Mouse (Mus musculus): ENCODE data around the gene Obsl1. TPM values are rescaled to one million over a fixed set of nuclear protein-coding genes. Genes with fewer than 3 reads are reported as not detected.

Obsl1 gene
- total and polyA plus RNA-seq, 2 experiments: 0.65 to 1.3 TPM

DNA sequence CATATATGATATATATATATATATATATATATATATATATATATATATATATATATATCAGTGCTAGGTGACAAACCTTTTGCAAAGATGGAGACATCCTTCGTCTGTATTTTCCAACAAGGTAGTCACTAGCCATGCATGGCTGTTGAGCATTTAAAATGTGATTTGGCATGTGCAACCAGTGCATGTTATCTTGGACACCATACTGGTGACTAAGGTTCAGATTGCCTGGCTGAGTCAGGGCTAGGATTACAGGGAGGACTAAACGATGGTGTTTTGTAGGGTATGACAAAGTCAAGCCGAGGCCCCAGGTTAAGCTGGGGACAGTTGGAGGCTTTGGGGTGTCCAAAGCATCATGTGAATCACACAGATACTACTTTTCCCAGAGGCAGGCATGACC lies 50.8 kb downstream of the Obsl1 start:
- no peaks in the 10 kb centered on the region for H3K4me1 ChIP-seq (ENCODE audit: control insufficient read depth, insufficient read depth, low read length)
- H3K27me3 ChIP-seq (ENCODE audit: control insufficient read depth, insufficient read depth, low read length): peaks cover 13% of the 10 kb centered on the region; the same call in 1 of the 2 replicates
- no peak for TF ChIP-seq POLR2A (IDR thresholded peaks at IDR 0.05; ENCODE audit: extremely low read depth, insufficient read depth, low read length)
- no peak for TF ChIP-seq CTCF (IDR thresholded peaks at IDR 0.05; ENCODE audit: low read depth, low read length)
- DNase-seq (ENCODE audit: extremely low read depth, low read depth, low spot score): no peak
- WGBS: 84% methylated on average over 3 of the region's 3 CpGs
- no peak overlapping the region for H3K9ac ChIP-seq (ENCODE audit: low read depth, low read length)
- no peaks in the 10 kb centered on the region for H3K36me3 ChIP-seq (ENCODE audit: control insufficient read depth, insufficient read depth, low read length)
- H3K27ac ChIP-seq (replicated peaks; ENCODE audit: insufficient read depth, low read depth, low read length): no peak overlapping the region
- no peaks in the 10 kb centered on the region for H3K79me2 ChIP-seq (ENCODE audit: control insufficient read depth, insufficient read depth, low read length)
- no peak overlapping the region for H3K4me3 ChIP-seq (ENCODE audit: insufficient read depth, low read depth, low read length)

DNA sequence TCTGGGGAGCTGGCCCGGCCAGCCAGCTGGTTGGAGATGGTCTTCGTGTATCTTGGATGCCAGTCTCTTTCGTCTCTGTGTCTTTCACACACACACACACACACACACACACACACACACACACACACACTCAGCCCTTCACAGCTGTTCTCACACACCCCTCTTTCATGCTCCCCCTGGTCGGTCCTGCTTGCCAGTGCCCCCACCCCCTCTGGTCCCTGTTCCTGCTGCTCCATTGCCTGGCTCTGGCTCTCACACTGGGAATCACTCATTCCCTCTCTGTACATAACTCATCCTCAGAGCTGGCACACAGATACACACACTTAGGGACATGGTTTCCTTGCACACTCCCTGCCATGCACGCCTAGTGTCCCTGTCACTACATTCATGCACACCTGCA lies 54.4 kb downstream of the Obsl1 start:
- no peak for DNase-seq (ENCODE audit: extremely low read depth, low read depth, low spot score)
- H3K9ac ChIP-seq (ENCODE audit: low read depth, low read length): no peak overlapping the region
- peaks cover 3% of the 10 kb centered on the region; the same call in 1 of the 2 replicates for H3K4me1 ChIP-seq (ENCODE audit: control insufficient read depth, insufficient read depth, low read length)
- WGBS: 75% methylated on average over 5 of the region's 5 CpGs
- H3K27ac ChIP-seq (replicated peaks; ENCODE audit: insufficient read depth, low read depth, low read length): no peak overlapping the region
- H3K79me2 ChIP-seq (ENCODE audit: control insufficient read depth, insufficient read depth, low read length): no peaks in the 10 kb centered on the region
- H3K4me3 ChIP-seq (ENCODE audit: insufficient read depth, low read depth, low read length): no peak overlapping the region
- H3K27me3 ChIP-seq (ENCODE audit: control insufficient read depth, insufficient read depth, low read length): peaks cover 16% of the 10 kb centered on the region; the same call in 1 of the 2 replicates
- TF ChIP-seq POLR2A (IDR thresholded peaks at IDR 0.05; ENCODE audit: extremely low read depth, insufficient read depth, low read length) (no peak), CTCF (IDR thresholded peaks at IDR 0.05; ENCODE audit: low read depth, low read length) (no peak)
- H3K36me3 ChIP-seq (ENCODE audit: control insufficient read depth, insufficient read depth, low read length): no peaks in the 10 kb centered on the region

DNA sequence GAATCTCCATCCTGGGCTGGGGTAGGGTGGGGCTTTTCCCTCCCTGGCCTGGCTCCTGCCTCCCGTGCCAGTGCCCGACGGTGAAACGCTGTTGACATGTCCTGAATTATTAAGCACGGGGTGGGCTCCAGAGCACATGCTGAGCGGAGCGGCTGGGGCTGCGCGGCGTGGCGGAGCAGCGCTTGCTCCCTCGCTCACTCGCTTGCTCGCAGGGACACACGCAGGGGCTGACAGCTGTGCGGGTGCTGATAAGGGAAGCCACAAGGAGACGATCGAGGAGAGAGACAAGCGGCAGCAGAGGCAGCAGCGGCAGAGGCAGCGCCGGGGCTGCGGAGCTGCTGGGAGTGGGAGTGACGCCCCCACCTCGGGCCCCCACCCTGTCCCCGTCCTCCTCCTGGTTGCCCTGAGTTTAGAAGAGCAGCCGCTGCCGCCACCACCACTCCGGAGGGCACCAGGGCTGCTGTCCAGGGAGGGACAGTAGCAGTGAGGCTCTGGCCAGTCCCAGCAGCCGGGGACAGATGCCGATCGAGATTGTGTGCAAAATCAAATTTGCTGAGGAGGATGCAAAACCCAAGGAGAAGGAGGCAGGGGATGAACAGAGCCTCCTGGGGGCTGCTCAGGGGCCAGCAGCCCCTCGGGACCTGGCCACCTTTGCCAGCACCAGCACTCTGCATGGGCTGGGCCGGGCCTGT lies 55.8 kb downstream of the Obsl1 start, which contains the start of gene Asic4:
TSS of gene Asic4 (plus strand) at position 123 of the 692 bp plus-strand sequence.
- Histone ChIP-seq H3K4me3 (ENCODE audit: insufficient read depth, low read depth, low read length) (no peak within 1 kb of the TSS), H3K4me1 (ENCODE audit: control insufficient read depth, insufficient read depth, low read length) (peaks cover 3% of the 10 kb centered on the region; the same call in 1 of the 2 replicates), H3K27ac (replicated peaks; ENCODE audit: insufficient read depth, low read depth, low read length) (no peak within 1 kb of the TSS), H3K27me3 (ENCODE audit: control insufficient read depth, insufficient read depth, low read length) (peaks cover 18% of the 10 kb centered on the region), H3K79me2 (ENCODE audit: control insufficient read depth, insufficient read depth, low read length) (no peaks in the 10 kb centered on the region), H3K9ac (ENCODE audit: low read depth, low read length) (no peak within 1 kb of the TSS), H3K36me3 (ENCODE audit: control insufficient read depth, insufficient read depth, low read length) (no peaks in the 10 kb centered on the region)
- no peak for DNase-seq (ENCODE audit: extremely low read depth, low read depth, low spot score)
- 4% methylated on average over 35 of the region's 35 CpGs for WGBS
- TF ChIP-seq CTCF (IDR thresholded peaks at IDR 0.05; ENCODE audit: low read depth, low read length) (no peak), POLR2A (IDR thresholded peaks at IDR 0.05; ENCODE audit: extremely low read depth, insufficient read depth, low read length) (no peak)

DNA sequence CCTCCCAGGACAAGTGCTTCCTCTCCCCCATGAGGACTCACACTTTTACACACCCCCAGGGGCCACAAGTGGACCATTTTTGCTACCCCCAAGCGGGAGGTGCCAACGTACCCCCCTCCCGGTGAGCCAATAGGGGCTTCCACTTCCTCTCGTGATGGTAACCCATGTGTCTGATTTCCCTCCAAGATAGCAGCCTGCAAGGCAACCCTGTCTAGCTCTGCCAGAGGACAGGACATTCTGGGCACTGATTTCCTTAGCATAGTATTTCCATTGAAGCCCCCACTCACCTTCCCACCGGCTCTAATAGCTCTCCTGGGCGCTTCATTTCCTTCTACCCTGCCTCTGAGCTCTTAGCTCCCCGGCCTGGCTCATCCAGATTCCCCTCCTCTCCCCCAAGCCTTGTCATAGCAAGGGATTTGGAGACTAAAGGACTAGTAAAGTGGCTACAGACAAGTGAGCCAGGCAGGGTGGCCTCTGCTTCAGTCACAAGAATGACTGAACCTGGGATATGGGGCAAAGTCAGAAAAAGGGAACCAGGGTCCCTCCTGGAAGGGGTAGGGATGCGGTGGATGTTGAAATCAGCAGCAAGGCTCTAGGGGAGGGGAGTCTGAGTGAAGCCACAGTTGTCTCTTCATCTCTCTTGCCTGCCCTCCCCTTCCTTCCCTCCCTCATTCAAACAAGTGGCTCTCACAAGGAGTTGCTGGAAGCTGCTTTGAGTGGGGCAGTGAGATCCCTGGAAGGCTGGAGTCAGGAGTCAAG lies 56.7 kb downstream of the Obsl1 start:
- Histone ChIP-seq H3K79me2 (ENCODE audit: control insufficient read depth, insufficient read depth, low read length) (no peaks in the 10 kb centered on the region), H3K9ac (ENCODE audit: low read depth, low read length) (no peak overlapping the region), H3K27me3 (ENCODE audit: control insufficient read depth, insufficient read depth, low read length) (peaks cover 17% of the 10 kb centered on the region), H3K27ac (replicated peaks; ENCODE audit: insufficient read depth, low read depth, low read length) (no peak overlapping the region), H3K36me3 (ENCODE audit: control insufficient read depth, insufficient read depth, low read length) (no peaks in the 10 kb centered on the region), H3K4me1 (ENCODE audit: control insufficient read depth, insufficient read depth, low read length) (peaks cover 3% of the 10 kb centered on the region; the same call in 1 of the 2 replicates), H3K4me3 (ENCODE audit: insufficient read depth, low read depth, low read length) (no peak overlapping the region)
- DNase-seq (ENCODE audit: extremely low read depth, low read depth, low spot score): no peak
- 9% methylated on average over 8 of the region's 8 CpGs for WGBS
- TF ChIP-seq CTCF (IDR thresholded peaks at IDR 0.05; ENCODE audit: low read depth, low read length): no peak
- no peak for TF ChIP-seq POLR2A (IDR thresholded peaks at IDR 0.05; ENCODE audit: extremely low read depth, insufficient read depth, low read length)

DNA sequence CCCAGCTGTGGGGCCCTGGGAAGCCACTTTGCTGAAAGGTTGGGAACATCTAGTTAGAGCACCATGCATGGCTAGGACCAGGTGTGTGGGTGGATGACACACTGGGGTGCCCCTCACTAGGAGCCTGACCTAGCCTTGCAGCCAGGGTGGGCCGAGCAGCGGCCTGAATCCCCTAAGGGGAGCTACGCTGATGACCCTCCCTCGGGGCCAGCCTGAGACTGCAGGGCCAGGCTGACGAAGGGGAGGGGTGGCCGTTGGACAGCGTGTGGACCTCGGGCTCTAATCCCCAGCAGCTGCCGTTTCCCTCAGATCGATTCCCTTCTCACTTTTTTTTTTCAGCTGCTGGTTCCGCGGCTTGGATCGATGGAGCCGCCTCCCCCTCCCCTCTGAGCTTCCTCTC lies 57.3 kb downstream of the Obsl1 start:
- H3K27me3 ChIP-seq (ENCODE audit: control insufficient read depth, insufficient read depth, low read length): peaks cover 17% of the 10 kb centered on the region
- H3K36me3 ChIP-seq (ENCODE audit: control insufficient read depth, insufficient read depth, low read length): no peaks in the 10 kb centered on the region
- no peak for TF ChIP-seq POLR2A (IDR thresholded peaks at IDR 0.05; ENCODE audit: extremely low read depth, insufficient read depth, low read length)
- TF ChIP-seq CTCF (IDR thresholded peaks at IDR 0.05; ENCODE audit: low read depth, low read length): no peak
- H3K79me2 ChIP-seq (ENCODE audit: control insufficient read depth, insufficient read depth, low read length): no peaks in the 10 kb centered on the region
- no peak for DNase-seq (ENCODE audit: extremely low read depth, low read depth, low spot score)
- no peak overlapping the region for H3K4me3 ChIP-seq (ENCODE audit: insufficient read depth, low read depth, low read length)
- no peak overlapping the region for H3K9ac ChIP-seq (ENCODE audit: low read depth, low read length)
- WGBS: 9% methylated on average over 14 of the region's 14 CpGs
- H3K4me1 ChIP-seq (ENCODE audit: control insufficient read depth, insufficient read depth, low read length): peaks cover 3% of the 10 kb centered on the region; the same call in 1 of the 2 replicates
- H3K27ac ChIP-seq (replicated peaks; ENCODE audit: insufficient read depth, low read depth, low read length): no peak overlapping the region

Data from liver, adult 2 months (tissue).